Mouse (Mus musculus) granulocyte monocyte progenitor cell, adult 5-6 weeks (primary cell): ENCODE results near the gene Ndufa8. TPM values are rescaled to one million over a fixed set of nuclear protein-coding genes. Genes with fewer than 3 reads are reported as not detected.

Source experiments
- ATAC-seq: replicated peaks from 2 replicates; pipeline ENCODE4 v1.8.0; 2016; ENCODE audit warnings: mild to moderate bottlenecking, moderate TSS enrichment, inconsistent platforms; ENCODE audit not compliant: poor library complexity, severe bottlenecking
- total RNA-seq, 2 experiments: library from RNA; stranded (forward) in 1 of 2; stranded (reverse) in 1 of 2; fragments of 200-712, 200-1000 nt in 1 of 2; fragments of >200 nt in 1 of 2; fragmentation: Nextera tagmentation in 1 of 2; gene quantifications; 2 replicates each; pipeline ENCODE4 v1.2.3; 2014 to 2017

The Ndufa8 gene
- total RNA-seq, 2 experiments from 2014 or later = 58.6 to 105 TPM

GRCm38 (mm10) chr2:36049567-36049954, 355 bp upstream of the Ndufa8 start:
- ATAC-seq = no peak

DNA sequence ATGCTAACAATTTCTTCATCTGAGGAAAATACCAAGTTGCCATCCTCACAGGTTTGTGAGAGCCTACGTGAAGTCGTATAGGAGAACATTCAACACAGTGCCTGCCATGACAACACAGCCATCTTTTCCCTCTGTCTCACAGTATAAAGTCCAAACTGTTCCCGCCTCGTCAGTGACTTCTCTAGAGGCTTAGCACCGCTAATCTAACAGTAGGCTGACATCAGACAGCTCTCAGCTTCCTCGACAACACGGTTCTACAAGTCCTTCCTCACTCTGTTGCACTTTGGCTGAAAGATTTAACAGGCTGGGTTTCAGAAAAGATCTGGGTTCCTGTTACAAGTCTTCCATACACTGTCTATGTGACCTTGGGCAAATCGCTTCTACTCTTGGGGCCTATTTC, 1.0 kb downstream of the Ndufa8 start:
- no peak for ATAC-seq

- ATAC-seq = peak; percentile 74
These were observed 8.3 kb downstream of the Ndufa8 start for GRCm38 (mm10) chr2:36040872-36041271.

DNA sequence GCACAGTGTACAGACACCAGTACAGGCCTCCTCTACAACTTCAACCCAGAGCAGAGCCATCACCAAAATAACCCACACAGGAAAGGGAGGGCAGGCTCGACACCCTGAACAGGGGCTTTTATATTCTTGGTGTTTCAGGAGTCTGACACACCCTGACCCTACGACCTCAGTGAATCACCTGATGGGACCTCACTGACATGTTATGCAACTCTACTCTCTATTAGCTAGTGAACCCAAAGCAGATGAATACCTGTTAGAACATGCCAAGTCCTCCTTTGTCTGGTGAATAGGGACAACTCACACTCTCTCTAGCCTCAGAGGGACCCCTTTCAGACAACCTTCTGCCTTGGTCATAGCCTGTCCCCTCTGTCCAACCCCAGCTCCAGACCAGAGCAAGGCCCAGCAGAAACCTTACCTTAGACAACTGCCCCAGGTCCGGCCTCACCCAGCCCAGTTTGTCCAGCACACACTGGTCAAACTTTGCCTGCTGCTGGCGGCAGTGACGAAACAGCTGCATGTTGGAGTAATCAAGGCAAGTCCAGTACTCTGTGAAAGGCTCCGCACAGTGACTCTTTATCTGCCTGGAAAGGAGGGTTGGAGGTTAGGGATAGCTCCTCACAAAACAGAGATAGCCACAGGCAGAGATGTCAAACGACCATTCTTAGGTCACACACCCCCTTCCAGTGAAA, 9.8 kb downstream of the Ndufa8 start:
- no peak for ATAC-seq

DNA sequence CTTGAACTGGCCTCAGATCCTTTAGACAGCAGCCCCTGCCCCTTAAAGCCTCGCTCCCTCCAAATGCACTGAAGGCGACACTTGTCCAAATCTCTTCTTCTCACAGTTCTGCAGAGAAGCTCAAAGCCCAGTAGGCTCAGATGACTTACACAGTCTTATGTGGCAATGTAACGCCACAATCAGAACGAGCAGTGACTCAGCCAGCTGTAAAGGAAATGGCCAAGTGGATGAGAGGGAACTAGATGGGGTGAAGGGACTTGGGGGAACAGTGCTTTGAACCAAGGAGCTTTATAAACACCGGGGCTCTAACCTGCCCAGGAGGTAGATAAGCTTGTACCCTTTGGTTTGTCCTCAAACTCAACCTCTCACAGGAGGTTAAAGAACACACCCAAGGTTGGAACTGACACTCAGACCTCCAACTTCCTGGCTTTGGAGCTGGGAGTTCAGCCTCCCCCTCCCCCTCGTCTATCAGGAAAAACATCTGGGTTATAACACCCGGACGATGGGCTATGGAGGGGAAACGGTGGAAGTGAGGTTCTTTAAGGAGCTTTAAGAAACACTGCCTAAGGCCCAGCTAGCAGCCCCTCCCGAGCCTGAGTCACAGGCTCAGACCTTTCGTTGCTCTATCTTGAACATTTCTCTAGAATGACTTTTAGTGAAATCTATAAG, 13.7 kb downstream of the Ndufa8 start:
- peak; percentile 90 for ATAC-seq

GRCm38 (mm10) chr2:36034898-36035297, 14.3 kb downstream of the Ndufa8 start:
- peak; percentile 33 for ATAC-seq

GRCm38 (mm10) chr2:36033966-36034365, 15.2 kb downstream of the Ndufa8 start:
- ATAC-seq = no peak

- ATAC-seq = no peak
These were observed 16.3 kb downstream of the Ndufa8 start for GRCm38 (mm10) chr2:36032884-36033283.

GRCm38 (mm10) chr2:36023291-36023690, 25.9 kb downstream of the Ndufa8 start:
- ATAC-seq = no peak

DNA sequence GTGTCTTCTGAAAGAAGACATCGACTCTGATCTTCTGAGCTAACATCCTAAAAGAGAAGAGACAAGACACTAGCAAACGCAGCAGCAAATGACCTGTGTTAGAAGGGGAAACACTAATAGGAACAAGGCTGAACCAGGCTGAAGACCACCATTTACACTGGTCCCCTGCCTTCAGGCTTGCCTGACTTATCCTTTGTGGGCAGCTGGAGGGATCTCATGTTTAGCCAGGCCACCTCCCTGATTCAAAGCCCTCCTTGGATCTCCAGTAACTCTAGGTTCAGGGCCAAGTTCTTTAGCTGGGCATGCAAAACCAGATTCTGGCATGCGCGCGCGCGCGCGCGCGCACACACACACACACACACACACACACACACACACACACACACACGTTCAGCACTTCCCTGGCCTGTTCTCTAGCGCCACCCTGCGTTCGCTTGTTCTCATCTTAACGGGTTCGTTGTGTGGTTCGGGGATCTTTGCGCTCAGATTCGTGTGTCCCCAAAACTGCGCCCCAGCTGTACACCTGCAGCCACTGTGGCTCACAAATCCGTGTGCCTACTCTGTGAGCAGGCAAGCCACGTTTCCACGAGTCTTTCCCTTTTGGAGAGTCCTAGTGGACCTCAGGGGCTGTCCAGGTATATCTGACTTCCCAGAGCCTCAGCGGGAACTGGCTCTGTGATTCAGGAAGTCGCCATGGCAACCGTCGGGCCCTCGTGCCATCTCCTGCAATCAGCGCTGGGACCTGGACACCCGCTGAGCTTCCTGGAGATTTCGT, 27.6 kb downstream of the Ndufa8 start:
- ATAC-seq = peak; percentile 92

- no peak for ATAC-seq
These were observed 36.2 kb downstream of the Ndufa8 start for GRCm38 (mm10) chr2:36013010-36013409.

GRCm38 (mm10) chr2:36011331-36011825, 37.8 kb downstream of the Ndufa8 start:
- peak; percentile 29; the same call in 1 of the 2 replicates for ATAC-seq

DNA sequence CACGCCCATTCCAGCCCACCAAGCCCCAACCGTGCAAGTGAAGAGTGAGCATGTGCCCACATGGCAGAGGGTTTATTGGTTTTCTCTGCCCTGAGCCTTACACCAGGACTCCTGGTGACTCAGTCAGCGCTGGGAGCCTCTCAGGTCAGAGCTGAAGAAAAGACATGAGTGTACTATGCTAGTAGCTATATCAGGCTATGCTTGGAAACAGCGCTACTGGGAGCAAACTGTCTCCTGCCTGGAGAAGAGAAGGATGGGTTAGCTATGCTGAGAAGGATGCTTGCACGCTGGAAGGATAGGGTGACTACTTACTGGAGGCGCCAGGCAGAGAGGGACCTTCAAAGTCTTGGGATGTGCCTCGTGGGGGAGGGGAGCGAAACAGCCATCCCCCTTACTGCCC, 38.6 kb downstream of the Ndufa8 start:
- no peak for ATAC-seq

GRCm38 (mm10) chr2:36009386-36009785, 39.8 kb downstream of the Ndufa8 start:
- peak; percentile 75 for ATAC-seq

GRCm38 (mm10) chr2:36008071-36008470, 41.1 kb downstream of the Ndufa8 start:
- peak; percentile 50 for ATAC-seq

DNA sequence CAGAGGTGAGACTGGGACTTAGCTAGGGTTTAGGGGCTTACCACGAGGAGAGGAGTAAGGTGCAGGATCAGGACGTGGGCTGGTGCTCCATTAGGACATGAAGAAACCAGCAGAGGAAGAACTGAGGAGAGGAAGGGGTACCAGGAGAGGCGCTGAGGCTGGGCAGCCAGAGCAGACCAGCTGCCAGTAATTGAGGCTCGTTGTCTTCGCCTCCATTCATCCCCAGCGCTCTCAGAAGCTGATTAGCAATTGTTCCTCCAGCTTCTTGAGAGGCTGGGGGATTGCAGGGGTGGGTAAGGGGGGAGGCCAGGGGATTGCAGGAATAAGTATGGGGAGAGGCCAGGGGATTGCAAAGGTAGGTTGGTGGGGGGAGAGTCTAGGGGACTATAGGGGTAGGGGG, 47.0 kb downstream of the Ndufa8 start:
- no peak for ATAC-seq

- peak; percentile 45 for ATAC-seq
These were observed 48.8 kb downstream of the Ndufa8 start for GRCm38 (mm10) chr2:36000390-36000789.

- no peak for ATAC-seq
These were observed 50.0 kb downstream of the Ndufa8 start for GRCm38 (mm10) chr2:35999212-35999611.

- ATAC-seq = no peak
These were observed 50.8 kb downstream of the Ndufa8 start for GRCm38 (mm10) chr2:35998416-35998815.

DNA sequence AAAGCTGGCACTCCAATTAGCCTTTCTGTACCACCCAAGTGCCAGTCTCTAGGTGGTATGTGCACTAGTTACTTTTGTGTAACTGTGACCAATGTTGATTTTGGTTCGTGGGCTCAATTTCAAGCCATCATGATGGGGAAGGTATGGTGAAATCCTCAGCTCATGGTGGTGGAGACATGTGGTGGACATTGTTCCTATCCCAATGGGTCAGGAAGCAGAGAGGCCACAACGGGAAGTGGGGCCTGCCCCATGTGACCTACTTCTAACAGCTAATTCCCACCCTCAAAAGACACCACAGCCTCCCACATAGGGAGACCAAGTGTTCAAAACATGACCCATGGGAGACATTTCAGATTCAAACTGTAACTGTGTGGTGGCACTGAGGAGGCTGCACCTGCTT, 52.5 kb downstream of the Ndufa8 start:
- ATAC-seq = peak; percentile 76

DNA sequence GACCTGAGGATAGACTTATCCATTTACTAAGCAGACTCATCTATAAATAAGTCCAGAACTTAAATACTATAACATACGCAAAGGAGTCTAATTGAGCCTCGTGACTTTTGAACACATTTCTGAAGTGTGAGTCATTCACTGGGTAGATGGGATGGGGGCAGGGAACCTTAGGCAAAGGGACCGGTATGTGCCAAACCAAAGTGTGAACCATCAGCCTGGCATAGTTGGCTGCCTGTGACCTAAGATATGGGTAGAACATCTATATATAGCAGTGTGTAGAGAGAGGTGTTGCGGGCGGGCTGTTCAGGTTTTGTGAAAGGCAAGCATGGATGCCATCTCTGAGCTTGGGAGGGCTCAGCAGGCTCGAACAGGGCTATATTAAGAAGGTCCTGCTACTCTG, 54.9 kb downstream of the Ndufa8 start:
- ATAC-seq = no peak
